Mouse (Mus musculus) myocyte (in vitro differentiated cells): Measurements from ENCODE around the gene Rdm1.

ENCODE experiments used
- MAX ChIP-seq: IDR thresholded peaks from one replicate; pipeline ENCODE4 v1.6.1; 2011; ENCODE audit warnings: low read depth, mild to moderate bottlenecking, control low read depth
- POLR2A ChIP-seq: IDR thresholded peaks from one replicate; pipeline ENCODE4 v1.6.1; 2011; ENCODE audit warnings: low read depth, mild to moderate bottlenecking, control low read depth, moderate library complexity; ENCODE audit not compliant: insufficient read length

DNA sequence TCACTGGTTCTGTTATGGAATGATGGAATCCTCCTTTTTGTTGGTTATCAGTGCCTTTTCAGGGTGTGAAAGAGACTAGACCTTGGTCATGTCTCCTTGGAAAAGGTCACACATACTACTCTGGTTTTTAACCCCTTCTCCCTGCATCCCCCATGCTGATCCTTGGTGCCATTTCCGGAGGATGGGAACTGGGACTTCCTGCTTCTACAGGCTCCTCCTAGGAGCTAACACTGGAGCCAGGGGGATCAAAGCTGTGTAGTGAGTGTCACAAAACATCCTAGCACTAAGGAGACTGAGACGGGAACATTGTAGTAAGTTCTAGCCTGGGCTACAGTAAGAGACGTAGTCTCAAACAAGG, 30.5 kb downstream of the Rdm1 start:
- TF ChIP-seq POLR2A (no peak), MAX (no peak)
